Mouse (Mus musculus) MEL (cell line): ENCODE data around the gene Slc25a54.

ENCODE experiments used
- CHD1 ChIP-seq: IDR thresholded peaks from 2 replicates; pipeline ENCODE4 v1.6.1; 2012; ENCODE audit warnings: low read depth, mild to moderate bottlenecking, inconsistent platforms, low read length, improper control_type of control experiment
- CHD2 ChIP-seq: IDR thresholded peaks from 2 replicates; pipeline ENCODE4 v1.6.1; 2011; ENCODE audit warnings: low read length, improper control_type of control experiment
- CTCF ChIP-seq, 3 experiments: IDR thresholded peaks in 2 of 3; conservative IDR thresholded peaks in 1 of 3; 2 replicates each; pipeline ENCODE4 v1.5.1; 2011 to 2012; ENCODE audit warnings: low read length in 3 of 3, low read depth in 2 of 3, mild to moderate bottlenecking in 2 of 3, improper control_type of control experiment in 1 of 3, inconsistent platforms in 1 of 3, mixed read lengths in 1 of 3, moderate library complexity in 1 of 3; ENCODE audit not compliant: control insufficient read depth in 1 of 3, insufficient read depth in 1 of 3, poor library complexity in 1 of 3, severe bottlenecking in 1 of 3
- E2F4 ChIP-seq: IDR thresholded peaks from 2 replicates; pipeline ENCODE4 v1.6.1; 2011; ENCODE audit warnings: low read depth, low read length, improper control_type of control experiment, borderline replicate concordance
- EP300 ChIP-seq, 2 experiments: IDR thresholded peaks; 2 replicates each; pipeline ENCODE4 v1.6.1; 2011; ENCODE audit warnings: improper control_type of control experiment in 2 of 2, low read length in 2 of 2, low read depth in 1 of 2, mild to moderate bottlenecking in 1 of 2
- GABPA ChIP-seq: IDR thresholded peaks from 2 replicates; pipeline ENCODE4 v1.6.1; 2012; ENCODE audit warnings: low read depth, mild to moderate bottlenecking, inconsistent platforms, low read length, improper control_type of control experiment, moderate library complexity
- JUND ChIP-seq: IDR thresholded peaks from 2 replicates; pipeline ENCODE4 v1.6.1; 2011; ENCODE audit warnings: low read depth, mild to moderate bottlenecking, improper control_type of control experiment, low read length
- MAFK ChIP-seq: IDR thresholded peaks from 2 replicates; pipeline ENCODE4 v1.6.1; 2011; ENCODE audit warnings: low read depth, mild to moderate bottlenecking, low read length, improper control_type of control experiment, borderline replicate concordance
- MAZ ChIP-seq: IDR thresholded peaks from 2 replicates; pipeline ENCODE4 v1.6.1; 2012; ENCODE audit warnings: low read depth, mild to moderate bottlenecking, inconsistent platforms, low read length, improper control_type of control experiment
- MEF2A ChIP-seq: IDR thresholded peaks from 2 replicates; pipeline ENCODE4 v1.6.1; 2014; ENCODE audit warnings: low read depth, mild to moderate bottlenecking, inconsistent platforms, low read length, improper control_type of control experiment; ENCODE audit not compliant: poor library complexity, insufficient replicate concordance, severe bottlenecking; ENCODE audit errors: extremely low read depth
- POLR2A ChIP-seq, 2 experiments: IDR thresholded peaks; 2 replicates each; pipeline ENCODE4 v1.6.1; 2011 to 2012; ENCODE audit warnings: low read length in 2 of 2, mild to moderate bottlenecking in 2 of 2, control low read depth in 1 of 2, improper control_type of control experiment in 1 of 2, low read depth in 1 of 2, moderate library complexity in 1 of 2; ENCODE audit not compliant: control insufficient read depth in 1 of 2, insufficient read depth in 1 of 2, poor library complexity in 1 of 2
- RCOR1 ChIP-seq: IDR thresholded peaks from 2 replicates; pipeline ENCODE4 v1.6.1; 2012; ENCODE audit warnings: low read depth, mild to moderate bottlenecking, inconsistent platforms, low read length, improper control_type of control experiment
- TBP ChIP-seq: IDR thresholded peaks from 2 replicates; pipeline ENCODE4 v1.8.0; 2011; ENCODE audit warnings: low read depth, low read length, improper control_type of control experiment
- TCF12 ChIP-seq: IDR thresholded peaks from 2 replicates; pipeline ENCODE4 v1.6.1; 2014; ENCODE audit warnings: low read depth, mild to moderate bottlenecking, inconsistent platforms, low read length, improper control_type of control experiment, moderate library complexity

GRCm38 (mm10) chr3:109132966-109133365 is 52.7 kb downstream of the Slc25a54 start:
- no peak for TF ChIP-seq MAFK
- TF ChIP-seq POLR2A (IDR thresholded peaks at IDR 0.05; ENCODE audit: control insufficient read depth in 1 of 2, insufficient read depth in 1 of 2, low read depth in 1 of 2, low read length in 2 of 2, poor library complexity in 1 of 2), result no peak
- TF ChIP-seq CHD2, result no peak
- no peak for TF ChIP-seq JUND
- no peak for TF ChIP-seq EP300 (IDR thresholded peaks at IDR 0.05; ENCODE audit: low read depth in 1 of 2, low read length in 2 of 2)
- no peak for TF ChIP-seq E2F4
- TF ChIP-seq RCOR1, result no peak
- no peak for TF ChIP-seq CHD1
- no peak for TF ChIP-seq MAZ
- TF ChIP-seq TBP, result no peak
- no peak for TF ChIP-seq CTCF (IDR thresholded peaks at IDR 0.05 in 2 of 3, conservative IDR thresholded peaks at IDR 0.05 in 1 of 3; ENCODE audit: control insufficient read depth in 1 of 3, insufficient read depth in 1 of 3, low read depth in 2 of 3, low read length in 3 of 3, poor library complexity in 1 of 3, severe bottlenecking in 1 of 3)
- no peak for TF ChIP-seq GABPA
- TF ChIP-seq TCF12, result no peak
- TF ChIP-seq MEF2A, result no peak
